Mouse (Mus musculus): Measurements from ENCODE around the gene Nav2. TPM values are rescaled to one million over a fixed set of nuclear protein-coding genes. Genes with fewer than 3 reads are reported as not detected.

Nav2 gene
- total and polyA plus RNA-seq, 3 experiments = under 0.01 TPM; not detected in 2

- Histone ChIP-seq H3K4me2 (ENCODE audit: insufficient read depth, low read depth, poor library complexity, severe bottlenecking) (no peak overlapping the region), H3K9ac (ENCODE audit: insufficient read depth, low read depth) (no peak overlapping the region), H3K79me2 (replicated peaks; ENCODE audit: control insufficient read depth, extremely low read depth, insufficient read depth, poor library complexity, severe bottlenecking) (no peaks in the 10 kb centered on the region), H3K27ac (ENCODE audit: insufficient read depth, low read depth) (no peak overlapping the region), H3K4me1 (ENCODE audit: control insufficient read depth in 1 of 2, insufficient read depth in 2 of 2) (no peaks in the 10 kb centered on the region), H3K4me3 (replicated peaks in 1 of 3; ENCODE audit: low read depth in 2 of 3, low read length in 2 of 3, poor library complexity in 1 of 3) (no peak overlapping the region), H3K9me3 (replicated peaks; ENCODE audit: low read length) (no peaks in the 10 kb centered on the region), H3K27me3 (replicated peaks) (peaks cover 8% of the 10 kb centered on the region), H3K36me3 (replicated peaks in 1 of 2; ENCODE audit: control insufficient read depth in 1 of 2, insufficient read depth in 1 of 2, low read length in 1 of 2) (no peaks in the 10 kb centered on the region)
- no peak for DNase-seq (ENCODE audit: extremely low read depth)
- dilution Hi-C loops (cut with MboI; ENCODE audit: extremely low pct_ligation_motif_present, extremely low pct_unique_long_range_greater_than_20kb, low sequenced_read_pairs) (no loop called here), in situ Hi-C loops (cut with MboI; ENCODE audit: low pct_ligation_motif_present, low pct_unique_long_range_greater_than_20kb, low sequenced_read_pairs) (no loop called here)
- no peak for TF ChIP-seq CHD2 (IDR thresholded peaks at IDR 0.05; ENCODE audit: low read length)
- no peak for TF ChIP-seq MAFK (IDR thresholded peaks at IDR 0.05; ENCODE audit: insufficient replicate concordance, low read length)
- TF ChIP-seq CTCF (conservative IDR thresholded peaks at IDR 0.05 in 1 of 2, IDR thresholded peaks at IDR 0.05 in 1 of 2; ENCODE audit: low read depth in 2 of 2, low read length in 2 of 2) = no peak
- no peak for TF ChIP-seq POLR2AphosphoS2 (IDR thresholded peaks at IDR 0.05; ENCODE audit: low read depth, low read length)
- no peak for TF ChIP-seq GABPA (IDR thresholded peaks at IDR 0.05; ENCODE audit: insufficient replicate concordance, low read depth, low read length)
- no peak for TF ChIP-seq ETS1 (conservative IDR thresholded peaks at IDR 0.05; ENCODE audit: low read depth, low read length)
- no peak for TF ChIP-seq JUND (conservative IDR thresholded peaks at IDR 0.05; ENCODE audit: low read depth, low read length)
- TF ChIP-seq ZNF384 (IDR thresholded peaks at IDR 0.05; ENCODE audit: low read depth, low read length) = no peak
- no peak for TF ChIP-seq SIN3A (IDR thresholded peaks at IDR 0.05; ENCODE audit: low read length)
- no peak for TF ChIP-seq MYC (IDR thresholded peaks at IDR 0.05; ENCODE audit: low read depth, low read length)
- no peak for TF ChIP-seq TBP (conservative IDR thresholded peaks at IDR 0.05; ENCODE audit: low read depth, low read length)
- no peak for TF ChIP-seq CHD1 (IDR thresholded peaks at IDR 0.05; ENCODE audit: low read depth, low read length)
- TF ChIP-seq KAT2A (IDR thresholded peaks at IDR 0.05; ENCODE audit: insufficient replicate concordance, low read length) = no peak
- no peak for TF ChIP-seq PAX5 (IDR thresholded peaks at IDR 0.05; ENCODE audit: low read length)
- no peak for TF ChIP-seq ZC3H11A (IDR thresholded peaks at IDR 0.05; ENCODE audit: low read depth, low read length)
- no peak for TF ChIP-seq HCFC1 (IDR thresholded peaks at IDR 0.05; ENCODE audit: low read depth, low read length)
- TF ChIP-seq JUN (IDR thresholded peaks at IDR 0.05; ENCODE audit: insufficient read depth, low read depth, low read length) = no peak
- no peak for TF ChIP-seq EP300 (IDR thresholded peaks at IDR 0.05; ENCODE audit: low read length)
- TF ChIP-seq ELF1 (IDR thresholded peaks at IDR 0.05; ENCODE audit: low read depth, low read length) = no peak
Observed at GRCm38 (mm10) chr7:49562851-49563250, 654.3 kb downstream of the Nav2 start.

GRCm38 (mm10) chr7:49565084-49565483 lies 656.6 kb downstream of the Nav2 start:
- DNase-seq (ENCODE audit: extremely low read depth) = no peak
- H3K4me3 ChIP-seq (replicated peaks in 1 of 3; ENCODE audit: low read depth in 2 of 3, low read length in 2 of 3, poor library complexity in 1 of 3) = no peak overlapping the region
- no peaks in the 10 kb centered on the region for H3K9me3 ChIP-seq (replicated peaks; ENCODE audit: low read length)
- no peaks in the 10 kb centered on the region for H3K79me2 ChIP-seq (replicated peaks; ENCODE audit: control insufficient read depth, extremely low read depth, insufficient read depth, poor library complexity, severe bottlenecking)
- no peaks in the 10 kb centered on the region for H3K36me3 ChIP-seq (replicated peaks in 1 of 2; ENCODE audit: control insufficient read depth in 1 of 2, insufficient read depth in 1 of 2, low read length in 1 of 2)
- H3K27me3 ChIP-seq (replicated peaks) = peaks cover 9% of the 10 kb centered on the region
- no peaks in the 10 kb centered on the region for H3K4me1 ChIP-seq (ENCODE audit: control insufficient read depth in 1 of 2, insufficient read depth in 2 of 2)
- TF ChIP-seq EP300 (IDR thresholded peaks at IDR 0.05; ENCODE audit: low read length) (no peak), HCFC1 (IDR thresholded peaks at IDR 0.05; ENCODE audit: low read depth, low read length) (no peak), MAFK (IDR thresholded peaks at IDR 0.05; ENCODE audit: insufficient replicate concordance, low read length) (no peak), ETS1 (conservative IDR thresholded peaks at IDR 0.05; ENCODE audit: low read depth, low read length) (no peak), CTCF (conservative IDR thresholded peaks at IDR 0.05 in 1 of 2, IDR thresholded peaks at IDR 0.05 in 1 of 2; ENCODE audit: low read depth in 2 of 2, low read length in 2 of 2) (no peak), NELFE (IDR thresholded peaks at IDR 0.05; ENCODE audit: low read depth, low read length) (no peak), JUND (conservative IDR thresholded peaks at IDR 0.05; ENCODE audit: low read depth, low read length) (no peak), RAD21 (IDR thresholded peaks at IDR 0.05; ENCODE audit: low read depth, low read length) (no peak), USF1 (IDR thresholded peaks at IDR 0.05; ENCODE audit: low read depth, low read length) (no peak), MAZ (IDR thresholded peaks at IDR 0.05; ENCODE audit: low read depth, low read length) (no peak), KAT2A (IDR thresholded peaks at IDR 0.05; ENCODE audit: insufficient replicate concordance, low read length) (no peak), TBP (conservative IDR thresholded peaks at IDR 0.05; ENCODE audit: low read depth, low read length) (no peak), MEF2A (IDR thresholded peaks at IDR 0.05; ENCODE audit: borderline replicate concordance, low read depth, low read length) (no peak), E2F4 (IDR thresholded peaks at IDR 0.05; ENCODE audit: insufficient replicate concordance, low read depth, low read length) (no peak), POLR2AphosphoS2 (IDR thresholded peaks at IDR 0.05; ENCODE audit: low read depth, low read length) (no peak), CHD1 (IDR thresholded peaks at IDR 0.05; ENCODE audit: low read depth, low read length) (no peak), ZNF384 (IDR thresholded peaks at IDR 0.05; ENCODE audit: low read depth, low read length) (no peak), SIN3A (IDR thresholded peaks at IDR 0.05; ENCODE audit: low read length) (no peak), PAX5 (IDR thresholded peaks at IDR 0.05; ENCODE audit: low read length) (no peak), ZKSCAN1 (IDR thresholded peaks at IDR 0.05; ENCODE audit: borderline replicate concordance, low read depth, low read length) (no peak)
- no peak overlapping the region for H3K27ac ChIP-seq (ENCODE audit: insufficient read depth, low read depth)
- dilution Hi-C loops (cut with MboI; ENCODE audit: extremely low pct_ligation_motif_present, extremely low pct_unique_long_range_greater_than_20kb, low sequenced_read_pairs) (no loop called here), in situ Hi-C loops (cut with MboI; ENCODE audit: low pct_ligation_motif_present, low pct_unique_long_range_greater_than_20kb, low sequenced_read_pairs) (no loop called here)
- H3K4me2 ChIP-seq (ENCODE audit: insufficient read depth, low read depth, poor library complexity, severe bottlenecking) = no peak overlapping the region
- no peak overlapping the region for H3K9ac ChIP-seq (ENCODE audit: insufficient read depth, low read depth)
